Mouse (Mus musculus): ENCODE data around the gene Olfr401. TPM values are rescaled to one million over a fixed set of nuclear protein-coding genes. Genes with fewer than 3 reads are reported as not detected.
"Not testable (repeated sequence)": the region's sequence is repeated elsewhere in the genome, so short reads cannot be mapped to it uniquely, and the experiment has no call there.

The Olfr401 gene
- polyA plus RNA-seq, 1 experiment: not detected

GRCm38 (mm10) chr11:74105066-74105465, 8.4 kb upstream of the Olfr401 start:
- no peak for TF ChIP-seq MYOG (IDR thresholded peaks at IDR 0.05; ENCODE audit: control insufficient read depth in 1 of 3, insufficient read depth in 1 of 3, insufficient read length in 2 of 3, low read depth in 2 of 3)
- TF ChIP-seq TCF3 (IDR thresholded peaks at IDR 0.05; ENCODE audit: insufficient read length, low read depth): no peak
- TF ChIP-seq CEBPB (IDR thresholded peaks at IDR 0.05; ENCODE audit: insufficient read depth, poor library complexity, severe bottlenecking): no peak
- no peak for TF ChIP-seq MYOD1 (IDR thresholded peaks at IDR 0.05; ENCODE audit: control insufficient read depth in 1 of 3, insufficient read length in 2 of 3, low read depth in 2 of 3)
- no peak for TF ChIP-seq POLR2A (IDR thresholded peaks at IDR 0.05; ENCODE audit: insufficient read length, low read depth)
- no peak for TF ChIP-seq MAX (IDR thresholded peaks at IDR 0.05; ENCODE audit: low read depth)
- TF ChIP-seq E2F4 (IDR thresholded peaks at IDR 0.05; ENCODE audit: insufficient read depth): no peak
- no peak for TF ChIP-seq SRF (IDR thresholded peaks at IDR 0.05; ENCODE audit: control insufficient read depth, insufficient read length, low read depth)
- TF ChIP-seq TCF12 (IDR thresholded peaks at IDR 0.05; ENCODE audit: insufficient read depth, poor library complexity, severe bottlenecking): no peak
- H3ac ChIP-seq (ENCODE audit: control insufficient read depth, insufficient read length): no peak overlapping the region
- no peaks in the 10 kb centered on the region for H3K79me2 ChIP-seq (ENCODE audit: control insufficient read depth, insufficient read depth)
- H3K4me3 ChIP-seq: no peak overlapping the region
- no peak overlapping the region for H3K4me2 ChIP-seq (ENCODE audit: low read depth)
- no peaks in the 10 kb centered on the region for H3K36me3 ChIP-seq (ENCODE audit: control insufficient read depth, insufficient read depth)
- H3K27me3 ChIP-seq (ENCODE audit: control insufficient read depth, insufficient read depth, insufficient read length): no peaks in the 10 kb centered on the region

GRCm38 (mm10) chr11:74140001-74140400, 26.5 kb downstream of the Olfr401 start:
- H3K4me3 ChIP-seq; H3K4me2 ChIP-seq (ENCODE audit: low read depth); H3K27me3 ChIP-seq (ENCODE audit: control insufficient read depth, insufficient read depth, insufficient read length); H3K79me2 ChIP-seq (ENCODE audit: control insufficient read depth, insufficient read depth); H3ac ChIP-seq (ENCODE audit: control insufficient read depth, insufficient read length); H3K36me3 ChIP-seq (ENCODE audit: control insufficient read depth, insufficient read depth): not testable (repeated sequence)

- no peaks in the 10 kb centered on the region for H3K27me3 ChIP-seq (ENCODE audit: control insufficient read depth, insufficient read depth, insufficient read length)
- no peaks in the 10 kb centered on the region for H3K36me3 ChIP-seq (ENCODE audit: control insufficient read depth, insufficient read depth)
- H3K79me2 ChIP-seq (ENCODE audit: control insufficient read depth, insufficient read depth): no peaks in the 10 kb centered on the region
- no peak overlapping the region for H3K4me3 ChIP-seq
- no peak for TF ChIP-seq MAX (IDR thresholded peaks at IDR 0.05; ENCODE audit: low read depth)
- no peak for TF ChIP-seq E2F4 (IDR thresholded peaks at IDR 0.05; ENCODE audit: insufficient read depth)
- TF ChIP-seq CEBPB (IDR thresholded peaks at IDR 0.05; ENCODE audit: insufficient read depth, poor library complexity, severe bottlenecking): no peak
- TF ChIP-seq SRF (IDR thresholded peaks at IDR 0.05; ENCODE audit: control insufficient read depth, insufficient read length, low read depth): no peak
- no peak overlapping the region for H3K4me2 ChIP-seq (ENCODE audit: low read depth)
- H3ac ChIP-seq (ENCODE audit: control insufficient read depth, insufficient read length): no peak overlapping the region
These were observed 32.4 kb downstream of the Olfr401 start for GRCm38 (mm10) chr11:74145866-74146265.

- no peak within 1 kb of the TSS for H3K4me3 ChIP-seq
- TF ChIP-seq TCF3 (IDR thresholded peaks at IDR 0.05; ENCODE audit: insufficient read length, low read depth): no peak
- TF ChIP-seq USF1 (IDR thresholded peaks at IDR 0.05; ENCODE audit: low read depth): no peak
- no peak for TF ChIP-seq MYOD1 (IDR thresholded peaks at IDR 0.05; ENCODE audit: control insufficient read depth in 1 of 3, insufficient read length in 2 of 3, low read depth in 2 of 3)
- TF ChIP-seq E2F4 (IDR thresholded peaks at IDR 0.05; ENCODE audit: insufficient read depth): no peak
- no peak for TF ChIP-seq POLR2A (IDR thresholded peaks at IDR 0.05; ENCODE audit: insufficient read length, low read depth)
- TF ChIP-seq REST (IDR thresholded peaks at IDR 0.05; ENCODE audit: insufficient read depth, insufficient read length): no peak
- no peak for TF ChIP-seq SRF (IDR thresholded peaks at IDR 0.05; ENCODE audit: control insufficient read depth, insufficient read length, low read depth)
- TF ChIP-seq MAX (IDR thresholded peaks at IDR 0.05; ENCODE audit: low read depth): no peak
- TF ChIP-seq TCF12 (IDR thresholded peaks at IDR 0.05; ENCODE audit: insufficient read depth, poor library complexity, severe bottlenecking): no peak
- no peak within 1 kb of the TSS for H3ac ChIP-seq (ENCODE audit: control insufficient read depth, insufficient read length)
- H3K27me3 ChIP-seq (ENCODE audit: control insufficient read depth, insufficient read depth, insufficient read length): no peaks in the 10 kb centered on the region
- H3K4me2 ChIP-seq (ENCODE audit: low read depth): no peak within 1 kb of the TSS
- no peaks in the 10 kb centered on the region for H3K79me2 ChIP-seq (ENCODE audit: control insufficient read depth, insufficient read depth)
- no peaks in the 10 kb centered on the region for H3K36me3 ChIP-seq (ENCODE audit: control insufficient read depth, insufficient read depth)
These were observed 39.7 kb downstream of the Olfr401 start, which contains the start of gene Olfr402 for GRCm38 (mm10) chr11:74153229-74153628. Gene Olfr402 (plus strand): TSS chr11:74153529.

- no peak for TF ChIP-seq REST (IDR thresholded peaks at IDR 0.05; ENCODE audit: insufficient read depth, insufficient read length)
- no peak for TF ChIP-seq MYOG (IDR thresholded peaks at IDR 0.05; ENCODE audit: control insufficient read depth in 1 of 3, insufficient read depth in 1 of 3, insufficient read length in 2 of 3, low read depth in 2 of 3)
- no peak for TF ChIP-seq E2F4 (IDR thresholded peaks at IDR 0.05; ENCODE audit: insufficient read depth)
- TF ChIP-seq SRF (IDR thresholded peaks at IDR 0.05; ENCODE audit: control insufficient read depth, insufficient read length, low read depth): no peak
- TF ChIP-seq MYOD1 (IDR thresholded peaks at IDR 0.05; ENCODE audit: control insufficient read depth in 1 of 3, insufficient read length in 2 of 3, low read depth in 2 of 3): no peak
- no peak for TF ChIP-seq CEBPB (IDR thresholded peaks at IDR 0.05; ENCODE audit: insufficient read depth, poor library complexity, severe bottlenecking)
- TF ChIP-seq USF1 (IDR thresholded peaks at IDR 0.05; ENCODE audit: low read depth): no peak
- no peak for TF ChIP-seq TCF12 (IDR thresholded peaks at IDR 0.05; ENCODE audit: insufficient read depth, poor library complexity, severe bottlenecking)
- no peak for TF ChIP-seq MAX (IDR thresholded peaks at IDR 0.05; ENCODE audit: low read depth)
- no peak for TF ChIP-seq POLR2A (IDR thresholded peaks at IDR 0.05; ENCODE audit: insufficient read length, low read depth)
- TF ChIP-seq POLR2AphosphoS2 (IDR thresholded peaks at IDR 0.05; ENCODE audit: insufficient read length, low read depth): no peak
- TF ChIP-seq TCF3 (IDR thresholded peaks at IDR 0.05; ENCODE audit: insufficient read length, low read depth): no peak
- Histone ChIP-seq H3K36me3 (ENCODE audit: control insufficient read depth, insufficient read depth) (no peaks in the 10 kb centered on the region), H3K79me2 (ENCODE audit: control insufficient read depth, insufficient read depth) (no peaks in the 10 kb centered on the region), H3K4me2 (ENCODE audit: low read depth) (no peak overlapping the region), H3K4me3 (no peak overlapping the region), H3ac (ENCODE audit: control insufficient read depth, insufficient read length) (no peak overlapping the region), H3K27me3 (ENCODE audit: control insufficient read depth, insufficient read depth, insufficient read length) (no peaks in the 10 kb centered on the region)
These were observed 55.3 kb downstream of the Olfr401 start for GRCm38 (mm10) chr11:74168771-74169170.

Other genes starting within 250 kb of the Olfr401 start
- not detected for gene Olfr394, start 222.9 kb upstream of the Olfr401 start, polyA plus RNA-seq (2012; fragmentation: generic; extraction: Trizol)
- not detected for gene Olfr395, start 204.4 kb upstream of the Olfr401 start, polyA plus RNA-seq (2012; fragmentation: generic; extraction: Trizol)
- not detected for gene Olfr23, start 177.0 kb upstream of the Olfr401 start, polyA plus RNA-seq (2012; fragmentation: generic; extraction: Trizol)
- gene Olfr397, start 152.9 kb upstream of the Olfr401 start, polyA plus RNA-seq (2012; fragmentation: generic; extraction: Trizol): not detected
- gene Olfr398, start 123.3 kb upstream of the Olfr401 start, polyA plus RNA-seq (2012; fragmentation: generic; extraction: Trizol): not detected
- not detected for gene Olfr139, start 57.2 kb upstream of the Olfr401 start, polyA plus RNA-seq (2012; fragmentation: generic; extraction: Trizol)
- gene Olfr399, start 57.1 kb upstream of the Olfr401 start, polyA plus RNA-seq (2012; fragmentation: generic; extraction: Trizol): not detected
- not detected for gene Zfp616, start 43.8 kb upstream of the Olfr401 start, polyA plus RNA-seq (2012; fragmentation: generic; extraction: Trizol)
- not detected for gene Olfr402, start 39.8 kb downstream of the Olfr401 start, polyA plus RNA-seq (2012; fragmentation: generic; extraction: Trizol)
- gene Olfr403, start 72.5 kb downstream of the Olfr401 start, polyA plus RNA-seq (2012; fragmentation: generic; extraction: Trizol): not detected
- not detected for gene Olfr43, start 97.7 kb downstream of the Olfr401 start, polyA plus RNA-seq (2012; fragmentation: generic; extraction: Trizol)
- gene Olfr406, start 146.1 kb downstream of the Olfr401 start, polyA plus RNA-seq (2012; fragmentation: generic; extraction: Trizol): not detected
- gene Olfr59, start 170.0 kb downstream of the Olfr401 start, polyA plus RNA-seq (2012; fragmentation: generic; extraction: Trizol): not detected
- gene Olfr410, start 224.3 kb downstream of the Olfr401 start, polyA plus RNA-seq (2012; fragmentation: generic; extraction: Trizol): not detected
- gene Olfr411, start 238.9 kb downstream of the Olfr401 start, polyA plus RNA-seq (2012; fragmentation: generic; extraction: Trizol): not detected
- not detected for gene Olfr412, start 248.4 kb downstream of the Olfr401 start, polyA plus RNA-seq (2012; fragmentation: generic; extraction: Trizol)